22 mouse cellular contexts compared by ENCODE assay signal in the genomic region with DNA sequence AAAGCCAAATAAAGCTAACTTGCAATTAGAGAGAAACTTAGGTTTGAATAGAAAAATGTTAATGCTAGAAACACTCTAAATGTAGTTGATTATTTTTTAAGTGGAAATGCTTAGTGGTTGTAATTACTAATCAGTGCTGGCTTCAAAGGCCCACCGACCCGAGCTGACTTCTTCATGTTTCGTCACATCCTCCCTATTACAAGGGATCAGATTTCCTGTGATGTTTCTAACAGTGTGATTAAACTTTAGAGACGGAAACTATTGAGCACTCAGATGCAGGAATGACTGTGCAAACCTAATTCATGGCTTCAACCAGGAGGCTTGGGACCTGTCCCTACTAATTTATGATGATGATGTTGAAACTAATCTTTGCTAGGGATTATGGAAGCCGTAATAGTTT.
"Had no signal": no experiment of that assay in that cellular context is flagged by ENCODE, and none has a peak within 500 bp of the region (broad histone marks: within the 10 kb centered on the region; RNA-seq: fewer than 3 reads in every experiment).

No protein-coding gene starts in this region.

- ATAC-seq: liver, embryonic 12.5 days had no signal

- H3K27me3 ChIP-seq: kidney, embryonic 15.5 days; limb, embryonic 13.5 days; liver, embryonic 12.5 days; liver, embryonic 15.5 days; lung, embryonic 15.5 days; neural tube, embryonic 12.5 days; neural tube, embryonic 15.5 days; stomach, embryonic 15.5 days had no signal

- H3K9me3 ChIP-seq: kidney, embryonic 15.5 days; limb, embryonic 10.5 days; limb, embryonic 13.5 days; liver, embryonic 12.5 days; liver, embryonic 15.5 days; lung, embryonic 15.5 days; neural tube, embryonic 12.5 days; neural tube, embryonic 15.5 days; stomach, embryonic 15.5 days had no signal

- H3K36me3 ChIP-seq: kidney, embryonic 15.5 days; liver, embryonic 12.5 days; liver, embryonic 15.5 days; lung, embryonic 15.5 days; neural tube, embryonic 15.5 days; stomach, embryonic 15.5 days had no signal

- H3K4me3 ChIP-seq: kidney, embryonic 15.5 days; limb, embryonic 10.5 days; limb, embryonic 13.5 days; liver, embryonic 12.5 days; liver, embryonic 15.5 days; lung, embryonic 15.5 days; neural tube, embryonic 12.5 days; neural tube, embryonic 15.5 days; stomach, embryonic 15.5 days had no signal

- H3K9ac ChIP-seq: kidney, embryonic 15.5 days; limb, embryonic 13.5 days; liver, embryonic 12.5 days; liver, embryonic 15.5 days; lung, embryonic 15.5 days; neural tube, embryonic 12.5 days; neural tube, embryonic 15.5 days; stomach, embryonic 15.5 days had no signal

- H3K4me2 ChIP-seq: kidney, embryonic 15.5 days; limb, embryonic 13.5 days; liver, embryonic 12.5 days; liver, embryonic 15.5 days; lung, embryonic 15.5 days; midbrain, embryonic 11.5 days; neural tube, embryonic 12.5 days; neural tube, embryonic 15.5 days; stomach, embryonic 15.5 days had no signal

- H3K27ac ChIP-seq: kidney, embryonic 15.5 days; limb, embryonic 10.5 days; limb, embryonic 13.5 days; liver, embryonic 12.5 days; liver, embryonic 15.5 days; lung, embryonic 15.5 days; neural tube, embryonic 12.5 days; neural tube, embryonic 15.5 days; stomach, embryonic 15.5 days had no signal

- DNase-seq: kidney, adult 8-10 months; kidney, postnatal 10 days; kidney, postnatal 36 days; liver; lung, adult 18-20 months; lung, postnatal 10 days; lung, postnatal 36 days; midbrain, embryonic 14.5 days; retina, postnatal 1 day; right cerebral cortex, postnatal 25 days; spleen, adult 18-20 months; thymus, postnatal 36 days had no signal
